Comparison of ENCODE assay signal across 8 mouse cellular contexts in genomic region chr2:76674725-76675427, GRCm38 (mm10). TPM values are rescaled to one million over a fixed set of nuclear protein-coding genes. Genes with fewer than 3 reads are reported as not detected.
DNase-seq lines count a peak whose midpoint lies in the region; ATAC-seq and TF ChIP-seq lines count a peak whose summit lies in the region.

Gene Plekha3 (plus strand): TSS chr2:76675281.

- peak within 1 kb of the TSS; percentile 47 for H3K4me3 ChIP-seq in cortical plate, adult 2 months (ENCODE audit: insufficient read depth, low read length)
- peak within 1 kb of the TSS; percentile 90 for H3K4me3 ChIP-seq in hindbrain, postnatal 0 days (ENCODE audit: low read length)
- peak within 1 kb of the TSS; percentile 84 for H3K4me3 ChIP-seq in left cerebral cortex, adult 2 months
- H3K4me3 ChIP-seq in macrophage (ENCODE audit: inconsistent target), result peak within 1 kb of the TSS; percentile 60

- peaks cover 44% of the 10 kb centered on the region for H3K79me2 ChIP-seq in macrophage (ENCODE audit: inconsistent target)

- peak within 1 kb of the TSS; percentile 51; the same call in 1 of the 2 replicates for H3K27ac ChIP-seq in cortical plate, adult 2 months (ENCODE audit: insufficient read depth, low read length)
- peak within 1 kb of the TSS; percentile 84 for H3K27ac ChIP-seq in hindbrain, postnatal 0 days
- peak within 1 kb of the TSS; percentile 90 for H3K27ac ChIP-seq in left cerebral cortex, adult 2 months
- H3K27ac ChIP-seq in macrophage, result peak within 1 kb of the TSS; percentile 39

- peak within 1 kb of the TSS; percentile 68 for H3K4me2 ChIP-seq in hindbrain, postnatal 0 days (ENCODE audit: low read depth, low read length)

- TF ChIP-seq POLR2A in cortical plate, adult 2 months (IDR thresholded peaks at IDR 0.05; ENCODE audit: extremely low read depth, insufficient read depth, low read length), result peak; percentile 63; the same call in 1 of the 2 replicates

- no peaks in the 10 kb centered on the region for H3K9me3 ChIP-seq in hindbrain, postnatal 0 days (ENCODE audit: low read length)

- peak within 1 kb of the TSS; percentile 87 for H3K9ac ChIP-seq in hindbrain, postnatal 0 days (replicated peaks; ENCODE audit: low read length)

- no peaks in the 10 kb centered on the region for H3K36me3 ChIP-seq in hindbrain, postnatal 0 days (ENCODE audit: insufficient read depth, low read length)
- H3K36me3 ChIP-seq in macrophage (ENCODE audit: inconsistent target), result no peaks in the 10 kb centered on the region

- peak; percentile 78 for ATAC-seq in hindbrain, postnatal 0 days

- H3K27me3 ChIP-seq in hindbrain, postnatal 0 days (ENCODE audit: insufficient read depth, low read length), result no peaks in the 10 kb centered on the region

- peaks cover 4% of the 10 kb centered on the region; the same call in 1 of the 2 replicates for H3K4me1 ChIP-seq in cortical plate, adult 2 months (ENCODE audit: control insufficient read depth, insufficient read depth, low read length)
- H3K4me1 ChIP-seq in hindbrain, postnatal 0 days (ENCODE audit: insufficient read depth, low read length), result peaks cover 11% of the 10 kb centered on the region

- WGBS in hindbrain, postnatal 0 days, result 6% methylated on average over 36 of the region's 52 CpGs
- 5% methylated on average over 41 of the region's 52 CpGs for WGBS in macrophage (ENCODE audit: missing documents)

- DNase-seq in WW6 (ENCODE audit: low read depth, low spot score), result peak; percentile 26
- peak; percentile 59 to 64 for DNase-seq in gastrocnemius, adult 8-10 months (ENCODE audit: low spot score in 2 of 2)
- peak; percentile 93 for DNase-seq in hindbrain, postnatal 0 days (ENCODE audit: low spot score)
- DNase-seq in left cerebral cortex, adult 2 months (ENCODE audit: extremely low spot score in 1 of 2, low spot score in 2 of 2), result peak; percentile 87
- peak; percentile 60 for DNase-seq in retina, postnatal 7 days (ENCODE audit: low read depth, low spot score)
- peak; percentile 79 to 81 for DNase-seq in urinary bladder, adult 18-20 months (ENCODE audit: low spot score in 2 of 2)

- no peak for TF ChIP-seq CTCF in cortical plate, adult 2 months (IDR thresholded peaks at IDR 0.05; ENCODE audit: extremely low read depth, insufficient read depth, low read length)
- TF ChIP-seq CTCF in hindbrain, postnatal 0 days (IDR thresholded peaks at IDR 0.05; ENCODE audit: low read depth), result no peak
- TF ChIP-seq CTCF in left cerebral cortex, adult 2 months (IDR thresholded peaks at IDR 0.05), result no peak

- intact Hi-C loops in left cerebral cortex, adult 2 months (cut with DNase I), result no loop called here

RNA-seq across cellular contexts. Expression of gene Plekha3, which starts in this region (rescaled TPM):
- 31.3 and 31.7 TPM in 2 replicates for polyA plus RNA-seq in cortical plate, adult 2 months (2012; rRNA removed)
- 10 to 100 TPM in 2 of 4 experiments, 1 to 10 TPM in 2; 8.5 to 15.0 (median 10.3) TPM for total RNA-seq in gastrocnemius, adult 8-10 months (2022)
- total RNA-seq in hindbrain, postnatal 0 days (2014; rRNA removed), result 14.5 and 23.3 TPM in 2 replicates
- 8.7 and 9.7 TPM in 2 replicates for polyA plus RNA-seq in hindbrain, postnatal 0 days (2015; fragmentation: Nextera tagmentation; extraction: Ambion mirVana)
- 10 to 100 TPM; 40.5 to 41.4 TPM for total RNA-seq in left cerebral cortex, adult 2 months (2021)
- total RNA-seq in macrophage (2018; cell fraction: chromatin; rRNA removed), result 10 to 100 TPM; 15.5 to 56.0 (median 32.1) TPM
- 10 to 100 TPM; 18.1 to 27.1 (median 23.0) TPM for total RNA-seq in macrophage (2018; cell fraction: cytosol; rRNA removed)
- total RNA-seq in macrophage (2018; cell fraction: nucleus; rRNA removed), result 10 to 100 TPM; 11.6 to 49.3 (median 20.3) TPM
- polyA plus RNA-seq in macrophage (2018), result 15.9 to 37.6 TPM (median 24.8 TPM) in 3 replicates

Comparison
In these comparisons a context has a peak if more than half of its experiments do, and no peak if none do; other contexts are left out.
1. Peak in every context shown above with its lines: DNase-seq, ATAC-seq, H3K4me3 ChIP-seq and H3K27ac ChIP-seq.
2. DNase-seq: peak in every context shown above with its lines; median percentile 93 in hindbrain, postnatal 0 days; 87 in left cerebral cortex, adult 2 months; 80 in urinary bladder, adult 18-20 months; 62 in gastrocnemius, adult 8-10 months; 60 in retina, postnatal 7 days; 26 in WW6.
3. H3K27ac ChIP-seq: peak in every context shown above with its lines; median percentile 90 in left cerebral cortex, adult 2 months; 84 in hindbrain, postnatal 0 days; 51 in cortical plate, adult 2 months; 39 in macrophage.